Mouse (Mus musculus): Measurements from ENCODE around the gene Plscr4.

Gene Plscr4

DNA sequence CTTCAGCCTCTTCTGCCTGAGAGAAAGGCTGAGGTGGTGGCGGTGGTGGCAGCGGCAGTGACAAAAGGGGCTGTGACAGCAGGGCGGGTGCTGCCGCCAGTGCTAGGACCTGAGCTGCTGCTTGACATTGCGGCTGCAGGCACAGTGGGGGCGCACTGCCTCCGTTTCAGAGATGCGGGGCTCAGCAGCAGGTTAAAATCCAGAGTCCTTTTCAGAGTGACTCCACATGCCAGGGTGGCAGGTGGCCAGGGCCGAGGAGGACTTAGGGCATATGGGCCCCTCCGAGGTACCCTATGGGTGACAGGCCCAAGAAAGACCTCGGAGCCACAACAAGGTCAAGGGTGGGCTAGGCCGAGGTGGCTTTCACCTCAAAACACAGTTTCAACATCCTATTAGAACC is 59.9 kb downstream of the Plscr4 start:
- DNase-seq, result no peak

DNA sequence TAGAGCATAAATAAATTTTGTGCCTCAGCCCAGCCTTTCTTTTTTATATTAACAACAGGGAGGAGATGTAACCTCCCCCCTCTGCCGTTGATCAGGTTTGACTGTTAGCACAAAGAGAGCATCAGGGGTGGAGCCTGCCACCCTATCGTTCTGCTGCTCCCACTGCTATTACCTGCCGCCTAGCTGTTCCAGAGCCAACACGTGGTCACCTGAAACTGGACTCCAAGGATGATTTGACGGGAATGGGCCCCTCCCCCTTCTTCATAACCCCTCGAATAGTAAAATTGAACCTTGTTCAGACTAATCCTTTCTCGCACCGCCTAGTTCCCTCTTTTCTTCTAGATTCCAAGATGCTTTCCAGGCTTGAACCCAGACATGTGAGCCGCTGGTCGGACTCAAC is 63.6 kb downstream of the Plscr4 start:
- no peak for DNase-seq

DNA sequence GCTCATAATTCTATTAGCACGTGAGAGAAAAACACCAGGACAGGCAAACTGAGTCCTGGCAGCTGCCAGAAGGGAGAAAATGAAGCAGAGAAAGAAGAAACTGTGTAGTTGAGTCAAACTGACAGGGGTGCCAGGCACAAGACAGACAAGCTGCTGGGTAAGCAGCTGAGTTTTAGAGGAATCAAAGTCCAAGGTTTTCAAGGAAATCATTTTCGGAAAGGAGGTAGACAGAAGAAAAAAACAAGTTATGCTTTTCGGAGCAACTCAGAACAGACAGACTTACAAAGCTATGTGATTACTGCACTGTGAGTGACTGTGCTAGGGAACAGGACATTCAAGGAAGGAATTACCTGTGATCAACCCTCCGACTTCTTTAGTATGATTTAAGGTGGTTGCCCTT is 67.3 kb downstream of the Plscr4 start:
- no peak for DNase-seq

DNA sequence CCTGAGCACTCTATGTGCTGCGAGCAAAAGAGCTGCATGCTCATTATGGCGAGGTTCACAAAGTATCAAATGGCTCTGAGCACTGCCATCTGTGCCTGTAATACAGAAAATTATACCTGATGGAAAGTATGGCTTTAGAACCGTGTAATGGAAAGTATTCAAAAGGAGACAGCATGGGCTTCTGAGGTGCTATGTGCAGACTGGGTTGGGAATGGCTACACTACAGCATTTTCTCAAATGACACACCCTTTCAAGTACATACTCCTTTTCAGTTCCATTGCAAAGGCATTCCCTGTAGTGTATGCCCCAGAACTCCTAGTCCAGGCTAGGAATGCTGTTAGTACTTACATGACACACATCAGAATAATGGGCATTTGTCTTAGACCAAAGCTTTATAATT is 72.9 kb downstream of the Plscr4 start:
- no peak for DNase-seq

DNA sequence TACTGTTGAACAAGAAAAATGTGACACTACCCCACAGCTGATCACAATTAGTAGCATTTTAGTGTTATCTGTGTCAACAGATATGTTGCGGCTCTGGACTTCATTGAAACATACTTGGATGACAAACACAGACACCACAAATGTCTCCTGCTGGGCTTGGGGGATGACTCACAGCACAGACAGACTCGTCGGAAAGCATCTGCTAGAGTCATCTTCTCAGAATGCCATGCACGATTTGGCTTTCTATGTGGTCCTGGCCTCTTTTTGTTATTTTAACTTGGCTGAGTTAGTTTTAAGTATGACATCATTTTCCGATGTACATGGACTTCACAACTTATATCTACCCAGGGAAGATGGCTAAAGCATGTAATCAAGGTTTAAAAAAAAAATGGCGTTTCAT is 80.6 kb downstream of the Plscr4 start:
- DNase-seq, result peak; percentile 34

DNA sequence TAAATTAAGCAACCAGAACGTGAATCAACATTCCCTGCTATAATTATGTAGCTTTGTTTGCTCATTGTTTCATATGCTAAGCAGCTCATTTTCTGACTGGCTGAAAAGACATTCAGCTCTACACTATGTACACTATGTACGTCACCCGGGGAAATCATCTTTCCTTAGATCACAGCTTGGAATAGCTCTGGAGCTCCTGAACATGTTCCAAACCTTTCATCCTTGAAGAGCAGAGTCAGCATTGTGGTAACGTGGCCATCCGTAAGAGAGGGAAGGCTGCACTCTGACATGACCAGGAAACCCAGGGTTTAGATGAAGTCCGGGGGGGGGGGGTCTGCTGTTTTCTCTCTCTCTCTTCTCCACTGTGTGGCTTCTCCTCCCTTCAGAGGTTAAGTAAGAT is 81.0 kb downstream of the Plscr4 start:
- no peak for DNase-seq
